Mouse (Mus musculus) spleen, adult 2 months (tissue): Measurements from ENCODE around the gene Tmco4. TPM values are rescaled to one million over a fixed set of nuclear protein-coding genes. Genes with fewer than 3 reads are reported as not detected.

ENCODE experiments used
- DNase-seq, 2 experiments: peaks; one replicate each; pipeline versions ENCODE4 v3.0.0 to v3.0.0-alpha.2; 2012 to 2021; ENCODE audit warnings: low spot score in 2 of 2, low read depth in 1 of 2
- H3K27ac ChIP-seq: fragments of 200-500 bp; 2 replicates; pipeline ENCODE4 v1.5.1; 2012; ENCODE audit warnings: low read length, inconsistent platforms; ENCODE audit not compliant: insufficient read depth
- H3K27me3 ChIP-seq: fragments of 200-500 bp; 2 replicates; pipeline ENCODE4 v1.6.1; 2012; ENCODE audit warnings: mild to moderate bottlenecking, moderate library complexity, low read length, inconsistent platforms; ENCODE audit not compliant: control insufficient read depth, insufficient read depth
- H3K36me3 ChIP-seq: fragments of 200-500 bp; 2 replicates; pipeline ENCODE4 v1.6.1; 2012; ENCODE audit warnings: mild to moderate bottlenecking, low read length, inconsistent platforms; ENCODE audit not compliant: control insufficient read depth, insufficient read depth
- H3K4me1 ChIP-seq: fragments of 200-500 bp; 2 replicates; pipeline ENCODE4 v1.6.1; 2011; ENCODE audit warnings: inconsistent platforms; ENCODE audit not compliant: control insufficient read depth, insufficient read depth, insufficient read length
- H3K4me3 ChIP-seq: fragments of 200-500 bp; 2 replicates; pipeline ENCODE4 v1.5.1; 2011; ENCODE audit warnings: mild to moderate bottlenecking, inconsistent platforms; ENCODE audit not compliant: insufficient read depth, insufficient read length; ENCODE audit errors: extremely low read depth
- CTCF ChIP-seq: fragments of 200-500 bp; IDR thresholded peaks from 2 replicates; pipeline ENCODE4 v1.5.1; 2011; ENCODE audit warnings: mild to moderate bottlenecking, inconsistent platforms; ENCODE audit not compliant: insufficient read depth, insufficient read length, insufficient replicate concordance; ENCODE audit errors: extremely low read depth
- POLR2A ChIP-seq: fragments of 200-500 bp; IDR thresholded peaks from 2 replicates; pipeline ENCODE4 v1.6.1; 2011; ENCODE audit warnings: low read depth, low read length, inconsistent platforms
- whole genome bisulfite sequencing: fragments of 180-500 bp; shearing (Covaris S2); methylation state at CpG from one replicate; pipeline ENCODE4 v1.1.7; 2018; 5-methylcytosine and 5-hydroxymethylcytosine counted together
- polyA plus RNA-seq: library from polyadenylated mRNA; depleted of rRNA; stranded (reverse); fragments of >200 nt; gene quantifications from 2 replicates; pipeline ENCODE4 v1.2.3, GENCODE M21; 2012

Gene Tmco4
- polyA plus RNA-seq, 1 experiment, result 18.4 TPM

DNA sequence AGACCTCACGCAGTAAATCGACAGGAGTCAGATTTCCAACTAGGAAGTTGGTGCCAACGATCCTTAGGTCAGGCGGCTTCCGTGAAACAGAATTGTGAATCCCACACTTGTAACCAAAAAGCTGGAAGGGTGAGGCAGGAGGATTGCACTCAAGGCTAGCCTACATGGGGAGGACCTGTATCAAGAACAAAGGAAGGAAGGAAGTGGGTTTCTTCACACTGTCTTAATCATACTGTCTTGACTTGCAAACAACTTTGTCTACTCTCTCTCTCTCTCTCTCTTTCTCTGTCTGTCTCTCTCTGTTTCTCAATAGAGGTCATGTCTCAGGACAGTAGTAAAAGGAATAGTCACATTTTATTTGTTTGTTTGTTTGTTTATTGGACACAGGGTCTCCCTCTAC is 10.0 kb upstream of the Tmco4 start:
- Histone ChIP-seq H3K4me1 (peaks cover 2% of the 10 kb centered on the region; the same call in 1 of the 2 replicates), H3K27ac (no peak overlapping the region), H3K36me3 (no peaks in the 10 kb centered on the region), H3K4me3 (no peak overlapping the region), H3K27me3 (no peaks in the 10 kb centered on the region)
- 72% methylated on average over 5 of the region's 5 CpGs for WGBS
- DNase-seq, result no peak
- no peak for TF ChIP-seq CTCF
- TF ChIP-seq POLR2A, result no peak

- Histone ChIP-seq H3K27me3 (no peaks in the 10 kb centered on the region), H3K4me3 (no peak overlapping the region), H3K4me1 (peaks cover 2% of the 10 kb centered on the region; the same call in 1 of the 2 replicates), H3K36me3 (no peaks in the 10 kb centered on the region), H3K27ac (no peak overlapping the region)
- no peak for TF ChIP-seq CTCF
- no peak for TF ChIP-seq POLR2A
- WGBS, result 61% methylated on average over 5 of the region's 5 CpGs
- DNase-seq, result no peak
Measured at GRCm38 (mm10) chr4:138965871-138966270, 6.8 kb upstream of the Tmco4 start.

DNA sequence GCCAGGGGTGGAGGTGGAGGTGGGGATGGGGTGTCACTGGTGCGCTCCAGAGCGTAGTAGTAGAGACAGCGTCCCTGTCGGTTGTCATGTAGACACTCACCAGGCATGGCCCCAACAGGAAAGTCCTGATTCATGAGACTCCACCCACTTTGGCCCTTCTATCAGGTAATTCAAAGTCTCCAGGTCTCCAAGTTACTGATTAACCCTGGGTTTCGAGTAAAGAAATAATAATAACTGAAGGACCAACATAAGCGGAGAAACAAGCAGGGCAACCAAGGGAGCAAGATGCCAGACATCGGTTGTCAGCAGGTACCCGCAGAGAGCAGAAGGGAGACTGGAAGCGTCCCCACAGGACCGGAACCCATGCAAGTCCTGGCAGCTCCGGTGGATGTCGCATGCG is 5.8 kb upstream of the Tmco4 start, which contains the start of gene Rnf186:
Rnf186 (plus strand) TSS at position 247 of the 400 bp plus-strand sequence.
- TF ChIP-seq POLR2A, result no peak
- TF ChIP-seq CTCF, result no peak
- Histone ChIP-seq H3K4me1 (peaks cover 4% of the 10 kb centered on the region; the same call in 1 of the 2 replicates), H3K27ac (no peak within 1 kb of the TSS), H3K27me3 (no peaks in the 10 kb centered on the region), H3K4me3 (no peak within 1 kb of the TSS), H3K36me3 (no peaks in the 10 kb centered on the region)
- no peak for DNase-seq
- 93% methylated on average over 13 of the region's 13 CpGs for WGBS

- no peak for TF ChIP-seq CTCF
- no peak for TF ChIP-seq POLR2A
- WGBS, result 89% methylated on average over 15 of the region's 15 CpGs
- H3K36me3 ChIP-seq, result no peaks in the 10 kb centered on the region
- H3K27me3 ChIP-seq, result no peaks in the 10 kb centered on the region
- no peak for DNase-seq
- H3K4me1 ChIP-seq, result peaks cover 5% of the 10 kb centered on the region; the same call in 1 of the 2 replicates
- H3K27ac ChIP-seq, result no peak overlapping the region
- no peak overlapping the region for H3K4me3 ChIP-seq
Measured at GRCm38 (mm10) chr4:138967485-138967884, 5.2 kb upstream of the Tmco4 start.

DNA sequence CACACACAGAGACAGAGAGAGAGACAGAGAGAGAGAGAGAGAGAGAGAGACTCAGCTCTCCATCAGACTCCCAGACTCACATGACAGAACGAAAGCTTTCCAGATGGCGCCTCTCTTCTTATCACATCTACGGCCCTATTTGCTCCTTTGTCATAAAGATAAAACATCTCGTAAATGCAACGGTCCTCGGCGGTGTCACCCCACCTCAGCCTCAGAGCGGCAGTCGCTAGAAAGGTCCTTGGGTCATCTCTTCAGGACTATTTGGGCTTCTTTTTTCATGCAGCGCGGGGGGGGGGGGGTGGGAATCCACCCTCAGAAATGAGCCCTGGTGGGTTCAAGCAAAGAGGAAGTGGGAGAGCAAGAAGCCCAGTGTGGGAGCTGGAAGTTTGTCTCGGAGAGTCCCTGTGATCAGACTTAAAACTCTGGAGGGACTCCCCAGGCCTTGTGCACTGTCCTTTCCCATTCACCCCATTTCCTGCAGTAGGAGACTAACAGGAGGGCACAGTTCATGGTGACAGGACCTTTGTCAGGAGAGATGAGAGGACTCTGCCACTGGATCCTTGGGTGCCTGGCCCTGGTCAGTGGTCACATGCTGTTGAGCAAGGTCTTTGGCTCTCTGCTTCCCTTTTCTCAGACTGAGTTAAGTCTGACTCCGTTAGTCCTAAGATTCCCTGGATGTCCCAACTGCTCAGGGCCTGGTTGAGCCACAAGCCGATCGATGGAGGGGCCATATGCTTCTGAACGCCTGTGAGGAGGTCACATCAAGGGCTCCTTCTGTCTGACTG is 3.7 kb upstream of the Tmco4 start:
- no peaks in the 10 kb centered on the region for H3K36me3 ChIP-seq
- H3K4me3 ChIP-seq, result no peak overlapping the region
- 83% methylated on average over 16 of the region's 16 CpGs for WGBS
- no peaks in the 10 kb centered on the region for H3K27me3 ChIP-seq
- H3K27ac ChIP-seq, result no peak overlapping the region
- TF ChIP-seq POLR2A, result no peak
- no peak for TF ChIP-seq CTCF
- DNase-seq, result no peak
- H3K4me1 ChIP-seq, result peaks cover 3% of the 10 kb centered on the region; the same call in 1 of the 2 replicates

GRCm38 (mm10) chr4:138969736-138970135 is 3.0 kb upstream of the Tmco4 start:
- Histone ChIP-seq H3K36me3 (no peaks in the 10 kb centered on the region), H3K4me1 (peaks cover 6% of the 10 kb centered on the region; the same call in 1 of the 2 replicates), H3K4me3 (no peak overlapping the region), H3K27me3 (no peaks in the 10 kb centered on the region), H3K27ac (no peak overlapping the region)
- DNase-seq, result no peak
- 68% methylated on average over 9 of the region's 9 CpGs for WGBS
- TF ChIP-seq CTCF (no peak), POLR2A (no peak)

DNA sequence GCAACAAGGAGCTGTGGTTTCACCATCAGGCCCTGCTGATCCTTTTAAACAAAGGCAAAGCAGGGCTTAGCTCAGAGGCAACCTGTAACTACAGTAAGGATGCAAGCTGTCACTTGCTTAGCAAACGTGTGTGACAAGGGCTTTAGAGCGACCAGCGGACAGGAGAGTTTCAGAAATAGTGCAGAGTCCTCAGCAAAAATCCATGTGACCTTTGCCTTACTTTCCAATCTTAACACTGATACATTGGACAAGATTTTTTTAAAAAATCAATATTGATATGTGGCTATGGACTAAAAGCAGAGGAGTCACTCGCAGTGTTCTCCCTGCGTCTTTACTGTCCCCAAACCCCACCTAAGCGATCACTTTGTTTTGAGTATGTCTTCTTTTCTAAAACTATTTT is 1.3 kb upstream of the Tmco4 start:
- Histone ChIP-seq H3K4me1 (peaks cover 6% of the 10 kb centered on the region; the same call in 1 of the 2 replicates), H3K27me3 (no peaks in the 10 kb centered on the region), H3K27ac (no peak overlapping the region), H3K4me3 (no peak overlapping the region), H3K36me3 (no peaks in the 10 kb centered on the region)
- 97% methylated on average over 6 of the region's 6 CpGs for WGBS
- DNase-seq, result no peak
- no peak for TF ChIP-seq CTCF
- no peak for TF ChIP-seq POLR2A
